Mouse (Mus musculus): ENCODE results near the gene Bcor. TPM values are rescaled to one million over a fixed set of nuclear protein-coding genes. Genes with fewer than 3 reads are reported as not detected.
A peak's percentile ranks its signal among the peaks of the same experiment; 100 is the strongest.

Bcor gene
- total and polyA plus RNA-seq, 3 experiments, result 44.6 to 88.7 (median 61.6) TPM

- TF ChIP-seq BHLHE40 (IDR thresholded peaks at IDR 0.05; ENCODE audit: borderline replicate concordance, low read depth, low read length), result peak; percentile 33; the same call in 1 of the 2 replicates
- TF ChIP-seq ZC3H11A (IDR thresholded peaks at IDR 0.05; ENCODE audit: low read depth, low read length), result no peak
- TF ChIP-seq GABPA (IDR thresholded peaks at IDR 0.05; ENCODE audit: low read depth, low read length), result no peak
- TF ChIP-seq ETS1 (IDR thresholded peaks at IDR 0.05; ENCODE audit: low read depth, low read length), result no peak
- TF ChIP-seq MXI1 (IDR thresholded peaks at IDR 0.05; ENCODE audit: low read depth, low read length), result no peak; the same call in 1 of the 2 replicates
- TF ChIP-seq TBP (IDR thresholded peaks at IDR 0.05; ENCODE audit: low read depth, low read length), result no peak
- TF ChIP-seq USF1 (IDR thresholded peaks at IDR 0.05; ENCODE audit: low read depth, low read length), result no peak
- no peak for TF ChIP-seq POLR2AphosphoS2 (IDR thresholded peaks at IDR 0.05; ENCODE audit: low read length)
- TF ChIP-seq MAX (IDR thresholded peaks at IDR 0.05; ENCODE audit: low read length), result peak; percentile 54; the same call in 1 of the 2 replicates
- TF ChIP-seq SMC3 (IDR thresholded peaks at IDR 0.05; ENCODE audit: low read depth, low read length), result no peak
- peak; percentile 76 for TF ChIP-seq CHD2 (IDR thresholded peaks at IDR 0.05; ENCODE audit: low read length)
- TF ChIP-seq MYB (IDR thresholded peaks at IDR 0.05; ENCODE audit: low read depth, low read length), result no peak
- no peak for TF ChIP-seq JUND (IDR thresholded peaks at IDR 0.05; ENCODE audit: low read depth, low read length)
- TF ChIP-seq EP300 (IDR thresholded peaks at IDR 0.05; ENCODE audit: low read depth in 1 of 2, low read length in 2 of 2), result peak; percentile 5 to 35; a peak in 3 of 4 replicates
- no peak for TF ChIP-seq E2F4 (IDR thresholded peaks at IDR 0.05; ENCODE audit: borderline replicate concordance, low read depth, low read length)
- TF ChIP-seq MYC (IDR thresholded peaks at IDR 0.05; ENCODE audit: low read depth, low read length), result no peak
Observed at GRCm38 (mm10) chrX:12001969-12002368, 158.2 kb downstream of the Bcor start (continued).

DNA sequence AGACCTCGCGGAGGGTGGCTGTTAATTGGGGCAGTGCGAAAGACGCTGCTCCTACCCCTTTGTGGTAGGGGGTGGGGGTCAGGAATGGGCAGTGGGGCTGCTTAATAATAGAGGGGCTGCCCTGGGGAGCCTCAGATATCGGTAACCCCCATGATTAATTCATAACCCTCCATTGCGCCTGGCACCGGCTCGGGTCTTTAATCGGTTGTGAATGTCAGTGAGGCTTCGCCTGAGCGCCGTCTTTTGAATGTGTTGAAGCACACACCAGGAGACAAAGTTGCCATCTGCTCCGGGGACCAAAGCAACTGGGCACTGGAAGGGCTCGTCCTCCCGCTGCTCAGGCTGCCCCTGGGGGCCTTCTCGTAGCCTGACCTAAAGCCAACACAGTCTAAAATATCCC is 158.8 kb downstream of the Bcor start:
- peak overlapping the region; percentile 56 for H3K9ac ChIP-seq (ENCODE audit: control insufficient read depth, low read depth, low read length, poor library complexity, severe bottlenecking)
- H3K27me3 ChIP-seq (ENCODE audit: control insufficient read depth in 1 of 2, insufficient read depth in 2 of 2, low read length in 2 of 2), result no peaks in the 10 kb centered on the region
- no peak for DNase-seq (ENCODE audit: low read depth, low spot score)
- H3K4me3 ChIP-seq (ENCODE audit: control insufficient read depth in 1 of 2, insufficient read depth in 1 of 2, low read depth in 2 of 2, low read length in 2 of 2), result no peak overlapping the region
- peaks cover 23 to 51% of the 10 kb centered on the region in 2 experiments for H3K4me1 ChIP-seq (ENCODE audit: control insufficient read depth in 1 of 2, insufficient read depth in 2 of 2, low read length in 2 of 2)
- TF ChIP-seq RAD21 (IDR thresholded peaks at IDR 0.05; ENCODE audit: low read depth, low read length), result no peak
- TF ChIP-seq ZMIZ1 (IDR thresholded peaks at IDR 0.05; ENCODE audit: low read depth, low read length), result no peak
- TF ChIP-seq HCFC1 (IDR thresholded peaks at IDR 0.05; ENCODE audit: low read depth, low read length), result no peak
- TF ChIP-seq USF2 (IDR thresholded peaks at IDR 0.05; ENCODE audit: borderline replicate concordance in 1 of 2, insufficient read depth in 1 of 2, low read depth in 1 of 2, low read length in 2 of 2), result no peak
- peaks cover 0 to 37% of the 10 kb centered on the region in 2 experiments; a peak in 2 of 4 replicates for H3K36me3 ChIP-seq (ENCODE audit: control insufficient read depth in 1 of 2, insufficient read depth in 2 of 2, low read length in 2 of 2)
- H3K79me2 ChIP-seq (ENCODE audit: control insufficient read depth, insufficient read depth, low read length, poor library complexity), result peaks cover 15% of the 10 kb centered on the region; the same call in 1 of the 2 replicates
- peak overlapping the region; percentile 65 for H3K27ac ChIP-seq (ENCODE audit: control insufficient read depth, low read depth, low read length)
- no peaks in the 10 kb centered on the region for H3K9me3 ChIP-seq (replicated peaks; ENCODE audit: insufficient read depth, low read length)
